Mouse (Mus musculus): Measurements from ENCODE around the gene Grm8.

GRCm38 (mm10) chr6:27314273-27315009, 820.5 kb downstream of the Grm8 start:
- no peak for TF ChIP-seq CHD2 (IDR thresholded peaks at IDR 0.05; ENCODE audit: low read depth, low read length)
- TF ChIP-seq MAFK (IDR thresholded peaks at IDR 0.05; ENCODE audit: insufficient read depth, low read depth, low read length), result no peak
- no peak for TF ChIP-seq HCFC1 (IDR thresholded peaks at IDR 0.05; ENCODE audit: borderline replicate concordance, insufficient read depth, low read length)
- no peak for TF ChIP-seq ZC3H11A (IDR thresholded peaks at IDR 0.05; ENCODE audit: borderline replicate concordance, low read depth, low read length)

All from ES-E14 (cell line).